Mouse (Mus musculus): ENCODE results near the gene Adat3. TPM values are rescaled to one million over a fixed set of nuclear protein-coding genes. Genes with fewer than 3 reads are reported as not detected.

Adat3 gene
- 3.1 and 3.6 TPM in 2 replicates for polyA plus RNA-seq (2012; rRNA removed)

DNA sequence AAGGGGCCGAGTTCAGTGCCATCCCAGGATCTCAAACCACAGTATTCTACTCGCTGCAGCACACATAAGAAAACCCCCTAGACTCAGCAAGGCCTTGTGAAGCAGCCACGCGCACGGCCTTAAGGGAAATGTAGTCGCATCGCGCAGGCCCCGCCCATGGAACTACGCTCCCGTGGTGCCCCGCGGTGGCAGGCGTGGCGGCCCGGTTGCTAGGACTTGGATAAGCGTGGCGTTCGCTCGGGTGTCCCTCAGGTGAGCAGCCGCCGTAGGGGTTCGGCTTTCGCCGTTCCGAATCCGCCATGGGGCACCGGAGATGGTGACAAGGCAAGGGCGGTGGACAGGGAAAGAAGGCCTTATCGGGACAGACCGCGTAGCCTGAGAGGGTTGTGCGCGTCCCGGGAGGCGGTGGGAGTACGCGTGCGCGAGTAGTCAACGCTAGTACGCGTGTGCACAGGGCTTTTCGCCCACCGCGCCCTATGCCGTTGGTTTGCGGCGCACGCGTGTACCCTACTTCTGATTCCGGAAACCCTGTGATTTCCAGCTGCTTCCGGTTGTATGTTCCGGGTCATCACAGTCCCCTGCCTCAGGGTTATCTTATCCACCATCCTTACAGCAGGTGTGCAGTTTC is at the start of gene Adat3, which contains the start of gene Scamp4:
Adat3 (plus strand) TSS at position 183 of the 628 bp plus-strand sequence.
Scamp4 (plus strand) TSS at position 175 of the 628 bp plus-strand sequence.

DNA sequence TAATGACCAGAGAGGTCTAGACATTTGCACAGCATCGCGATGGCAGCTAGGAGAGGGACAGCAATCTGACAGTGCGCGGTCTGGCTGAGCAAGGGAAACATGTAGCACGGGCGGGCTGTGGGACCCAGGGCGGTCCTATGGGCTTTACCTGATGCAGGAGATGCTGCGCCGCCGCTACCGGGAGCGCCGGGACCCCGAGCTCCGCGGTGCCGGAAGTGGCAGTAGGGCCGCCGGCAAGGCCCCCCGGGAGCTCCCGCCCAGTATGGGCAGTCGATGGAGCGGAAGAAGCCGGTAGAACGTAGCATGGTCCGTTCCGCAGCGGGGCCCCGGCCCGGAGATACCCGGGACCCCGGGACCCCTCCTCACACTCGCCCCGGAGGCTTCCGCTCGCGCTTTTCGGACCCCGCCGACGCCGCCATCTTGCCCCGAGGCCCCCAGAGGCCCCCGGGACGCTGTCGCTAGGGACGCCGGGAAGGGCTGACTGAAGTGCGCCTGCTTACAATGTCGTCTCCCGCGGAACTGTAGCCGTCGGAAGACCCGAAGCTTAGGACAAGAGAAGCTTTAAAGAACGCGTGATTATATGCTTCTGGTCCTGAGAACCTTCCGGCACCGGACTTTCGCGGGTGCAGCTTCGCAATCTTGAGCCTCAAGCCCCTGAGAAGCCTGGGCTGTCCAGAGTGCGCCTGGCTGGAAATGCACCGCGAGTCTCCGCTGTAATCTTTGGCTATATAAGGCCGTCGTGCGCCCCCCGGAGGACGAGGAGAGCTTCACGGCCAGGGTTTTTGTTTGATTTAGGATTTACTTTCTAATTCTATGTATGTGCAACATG is 41.4 kb upstream of the Adat3 start, which contains the start of gene Rexo1:
Rexo1 (minus strand) TSS at position 445 of the 829 bp plus-strand sequence.

DNA sequence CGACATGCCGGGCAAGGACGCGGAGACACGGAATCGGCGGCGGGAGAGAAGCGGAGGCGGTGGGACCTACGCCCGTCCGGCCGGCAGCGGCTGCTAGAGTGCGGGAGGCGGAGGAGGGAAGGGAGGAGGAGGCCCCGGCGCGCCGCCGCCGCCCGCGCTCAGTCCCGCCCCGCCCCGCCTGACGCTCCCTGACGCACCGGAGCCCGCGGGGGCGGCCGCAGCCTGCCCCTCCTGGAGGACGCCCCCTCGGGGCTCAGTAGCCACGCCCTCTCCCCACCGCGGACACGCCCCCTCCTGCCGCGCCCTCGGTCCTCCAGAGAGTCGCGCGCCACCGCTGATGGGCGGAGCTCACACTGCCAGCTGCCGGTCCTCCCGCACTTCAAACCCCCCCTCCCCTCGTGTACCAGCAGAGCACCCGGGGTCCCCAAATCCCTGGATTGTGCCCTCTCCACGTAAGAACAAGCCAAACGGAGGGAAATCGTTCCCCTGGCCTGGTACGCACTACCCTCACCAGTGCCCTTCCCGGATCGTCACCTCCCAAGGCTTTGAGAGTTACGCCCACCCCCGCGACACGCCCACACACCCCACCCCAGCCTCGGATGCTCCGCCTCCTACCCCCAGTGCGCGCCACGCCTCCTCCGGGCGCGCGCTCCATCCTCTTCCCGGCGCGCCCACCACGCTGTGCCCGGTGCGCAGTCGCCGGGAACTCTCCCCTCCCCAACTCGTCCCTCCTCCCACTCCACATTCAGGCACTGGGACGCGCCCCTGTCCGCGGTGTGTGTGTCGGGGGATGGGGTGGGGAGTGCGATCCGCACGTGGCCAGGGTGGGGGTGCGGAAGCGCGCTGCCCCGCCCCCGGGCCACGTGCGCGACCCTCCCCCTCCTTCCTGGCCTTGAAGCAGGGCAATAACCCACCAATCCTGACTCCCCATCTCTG is 25.2 kb upstream of the Adat3 start, which contains the start of gene Klf16:
Klf16 (minus strand) TSS at position 127 of the 936 bp plus-strand sequence.

DNA sequence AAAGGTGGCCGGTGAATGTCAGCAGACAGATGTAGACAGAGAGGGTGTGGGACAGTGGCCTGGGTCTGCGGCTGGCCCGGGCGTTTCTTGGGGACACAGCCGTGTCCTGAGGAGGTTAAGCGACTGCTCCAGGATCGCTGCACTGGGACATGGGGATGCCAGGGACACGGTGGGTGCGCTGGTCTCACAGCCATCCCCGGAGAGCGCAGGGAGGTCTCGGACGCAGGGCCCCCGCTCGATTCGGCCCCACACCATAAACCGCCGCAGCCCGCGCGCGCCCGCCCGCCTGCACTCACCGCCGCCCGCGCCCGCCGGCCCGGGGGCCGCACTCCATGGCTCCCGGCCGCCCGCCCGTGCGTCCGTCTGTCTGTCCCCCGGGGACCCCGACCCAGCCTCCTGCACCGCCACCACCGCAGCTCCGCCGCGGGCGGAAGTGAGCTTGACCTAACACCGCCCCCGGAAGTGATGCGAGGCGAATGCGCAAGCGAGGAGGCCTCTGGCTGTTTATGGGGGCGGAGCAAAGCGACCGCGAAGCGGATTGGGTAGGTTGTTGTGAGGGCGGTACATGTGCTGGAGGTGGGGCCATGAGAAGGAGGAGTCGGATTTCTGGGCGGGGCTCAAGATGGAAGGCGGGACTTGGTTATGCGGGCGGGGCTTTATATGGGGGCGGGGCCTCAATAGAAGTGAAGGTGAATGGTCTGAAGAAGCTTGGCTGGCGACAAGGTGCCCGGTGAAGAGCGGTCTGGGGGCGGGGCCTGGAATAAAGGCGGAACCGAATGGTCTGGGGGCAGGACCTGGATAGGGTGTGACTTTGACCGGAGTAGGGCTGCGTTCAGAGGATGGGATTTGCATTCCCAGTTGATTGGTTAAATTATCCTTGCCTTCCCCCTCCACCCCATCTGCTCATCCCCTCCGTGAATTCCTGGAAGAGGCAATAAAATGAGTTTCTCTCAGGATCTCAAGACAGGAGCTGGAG is 12.5 kb upstream of the Adat3 start, which contains the start of gene Abhd17a:
Abhd17a (minus strand) TSS at position 463 of the 976 bp plus-strand sequence.

DNA sequence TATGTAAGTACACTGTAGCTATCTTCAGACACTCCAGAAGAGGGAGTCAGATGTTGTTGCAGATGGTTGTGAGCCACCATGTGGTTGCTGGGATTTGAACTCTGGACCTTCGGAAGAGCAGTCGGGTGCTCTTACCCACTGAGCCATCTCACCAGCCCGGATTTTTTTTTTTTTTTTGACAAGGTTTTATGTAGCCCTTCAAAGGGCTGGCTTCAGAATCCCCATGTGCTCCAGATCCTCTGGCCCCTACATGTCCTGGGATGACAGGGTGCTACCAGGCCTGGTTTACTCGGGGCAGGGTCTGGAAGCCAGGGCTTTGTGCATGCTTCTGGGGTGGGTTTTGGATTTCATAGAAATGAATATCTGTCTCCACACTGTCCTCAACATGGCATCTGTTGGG is 3.0 kb downstream of the Adat3 start, which contains the start of gene Gm49322:
Gm49322 (plus strand) TSS at position 301 of the 400 bp plus-strand sequence.

DNA sequence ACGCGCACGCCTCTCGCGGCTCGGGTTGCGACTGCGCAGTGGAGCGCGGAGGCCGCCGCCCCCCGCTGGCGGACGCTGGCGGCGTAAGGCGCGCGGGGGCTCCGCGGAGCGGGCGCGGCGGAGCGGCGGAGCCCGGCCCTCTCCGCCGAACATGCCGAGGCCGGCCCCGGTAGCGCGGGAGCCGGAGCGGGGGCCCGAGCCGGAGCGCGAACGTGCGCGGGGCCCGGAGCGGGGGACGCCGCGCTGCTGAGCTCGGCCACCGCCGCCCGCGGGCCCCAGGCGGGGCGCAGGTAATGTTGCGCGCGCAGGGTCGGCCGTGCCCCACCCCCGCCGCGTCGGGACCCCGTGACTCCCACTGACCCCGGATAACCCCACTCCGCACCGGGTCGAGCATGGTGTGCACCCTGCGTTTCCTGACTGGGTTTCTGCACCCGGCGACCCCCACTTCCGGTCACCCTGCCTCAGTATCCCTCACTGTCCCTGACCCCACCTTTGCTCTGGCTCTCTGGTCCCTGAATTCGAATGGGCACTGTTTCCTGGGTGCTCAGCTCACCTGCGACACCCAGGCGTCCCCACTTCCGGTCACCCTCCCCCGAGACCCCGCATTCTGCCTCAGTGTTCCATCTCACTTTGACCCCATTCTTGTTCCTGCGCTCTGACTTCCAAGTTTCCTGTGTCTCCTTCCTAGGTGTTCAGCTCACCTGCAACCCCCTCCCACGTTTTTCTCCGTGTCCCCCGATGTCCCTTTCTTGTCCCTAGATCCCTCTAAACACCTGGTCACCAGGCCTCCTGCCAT is 20.2 kb downstream of the Adat3 start, which contains the start of gene Csnk1g2:
Csnk1g2 (plus strand) TSS at position 178 of the 796 bp plus-strand sequence.

DNA sequence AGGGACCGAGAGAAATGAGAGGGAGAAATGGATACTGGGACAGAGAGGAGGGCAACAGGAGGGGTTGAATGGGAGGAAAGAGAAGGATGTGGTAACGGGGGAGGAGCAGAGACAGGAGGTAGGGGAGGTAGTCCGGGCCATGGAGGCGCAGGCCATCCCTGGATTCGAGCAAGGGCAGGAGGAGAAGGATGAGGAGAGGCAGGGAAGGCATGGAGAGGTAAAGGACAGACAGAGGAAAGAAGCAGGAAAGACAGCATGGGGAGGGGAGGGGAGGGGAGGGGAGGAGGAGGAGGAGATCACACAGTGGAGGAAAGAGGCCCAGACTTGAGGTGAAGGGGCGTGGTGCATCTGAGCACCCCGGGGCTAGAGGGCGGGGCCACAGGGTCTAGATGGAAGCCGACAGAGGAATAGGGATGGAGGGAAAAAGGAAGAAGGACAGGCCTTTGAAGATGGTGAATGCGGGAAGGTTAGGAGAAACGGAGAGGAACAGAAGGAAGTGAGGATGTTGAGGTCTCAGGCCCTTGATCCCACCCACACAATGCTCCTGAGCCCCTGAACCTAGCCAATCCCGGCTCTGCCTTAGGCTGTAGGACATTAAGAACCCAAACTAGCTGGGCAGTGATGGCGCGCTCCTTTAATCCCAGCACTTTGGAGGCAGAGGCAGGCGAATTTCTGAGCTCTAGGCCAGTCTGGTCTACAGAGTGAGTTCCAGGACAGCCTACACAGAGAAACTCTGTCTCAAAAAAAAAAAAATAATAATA is 54.4 kb downstream of the Adat3 start, which contains the start of gene Btbd2:
Btbd2 (minus strand) TSS at position 209 of the 761 bp plus-strand sequence.

Other genes starting within 250 kb of the Adat3 start
- gene Plk5, start 246.4 kb upstream of the Adat3 start, polyA plus RNA-seq (2012; rRNA removed) = 0.42 and 0.46 TPM in 2 replicates
- gene Mex3d, start 215.2 kb upstream of the Adat3 start, polyA plus RNA-seq (2012; rRNA removed) = 2.4 and 2.5 TPM in 2 replicates
- gene Mbd3, start 203.3 kb upstream of the Adat3 start, polyA plus RNA-seq (2012; rRNA removed) = 54.7 and 60.4 TPM in 2 replicates
- gene Uqcr11, start 196.1 kb upstream of the Adat3 start, polyA plus RNA-seq (2012; rRNA removed) = 756 and 889 TPM in 2 replicates
- 30.8 and 34.7 TPM in 2 replicates for gene Tcf3, start 169.2 kb upstream of the Adat3 start, polyA plus RNA-seq (2012; rRNA removed)
- gene Onecut3, start 108.0 kb upstream of the Adat3 start, polyA plus RNA-seq (2012; rRNA removed) = 0.01 TPM in 2 replicates
- 0.01 TPM in 2 replicates for gene Atp8b3, start 63.8 kb upstream of the Adat3 start, polyA plus RNA-seq (2012; rRNA removed)
- gene Rexo1, start 41.3 kb upstream of the Adat3 start, polyA plus RNA-seq (2012; rRNA removed) = 14.0 and 19.7 TPM in 2 replicates
- gene Klf16, start 25.6 kb upstream of the Adat3 start, polyA plus RNA-seq (2012; rRNA removed) = 5.5 and 6.4 TPM in 2 replicates
- gene Abhd17a, start 12.5 kb upstream of the Adat3 start, polyA plus RNA-seq (2012; rRNA removed) = 39.9 and 40.7 TPM in 2 replicates
- 17.8 and 19.9 TPM in 2 replicates for gene Scamp4, start within 50 bp of the Adat3 start, polyA plus RNA-seq (2012; rRNA removed)
- gene Gm49322, start 3.1 kb downstream of the Adat3 start, polyA plus RNA-seq (2012; rRNA removed) = 0.74 and 0.80 TPM in 2 replicates
- 61.9 and 64.2 TPM in 2 replicates for gene Csnk1g2, start 20.0 kb downstream of the Adat3 start, polyA plus RNA-seq (2012; rRNA removed)
- gene Btbd2, start 54.2 kb downstream of the Adat3 start, polyA plus RNA-seq (2012; rRNA removed) = 10.7 TPM in 2 replicates
- gene Mknk2, start 75.2 kb downstream of the Adat3 start, polyA plus RNA-seq (2012; rRNA removed) = 42.1 and 45.1 TPM in 2 replicates
- gene Mob3a, start 99.1 kb downstream of the Adat3 start, polyA plus RNA-seq (2012; rRNA removed) = 12.3 and 13.5 TPM in 2 replicates
- 11.0 and 12.1 TPM in 2 replicates for gene Izumo4, start 99.3 kb downstream of the Adat3 start, polyA plus RNA-seq (2012; rRNA removed)
- 26.6 and 31.1 TPM in 2 replicates for gene Ap3d1, start 139.4 kb downstream of the Adat3 start, polyA plus RNA-seq (2012; rRNA removed)
- gene Dot1l, start 152.3 kb downstream of the Adat3 start, polyA plus RNA-seq (2012; rRNA removed) = 4.8 and 5.8 TPM in 2 replicates
- gene Sf3a2, start 195.3 kb downstream of the Adat3 start, polyA plus RNA-seq (2012; rRNA removed) = 18.1 and 20.1 TPM in 2 replicates
- 33.7 and 36.1 TPM in 2 replicates for gene Plekhj1, start 195.7 kb downstream of the Adat3 start, polyA plus RNA-seq (2012; rRNA removed)
- gene Amh, start 202.4 kb downstream of the Adat3 start, polyA plus RNA-seq (2012; rRNA removed) = 0.19 and 0.23 TPM in 2 replicates
- 0.06 and 0.07 TPM in 2 replicates for gene Jsrp1, start 210.6 kb downstream of the Adat3 start, polyA plus RNA-seq (2012; rRNA removed)
- 573 TPM in 2 replicates for gene Oaz1, start 223.8 kb downstream of the Adat3 start, polyA plus RNA-seq (2012; rRNA removed)
- gene Lingo3, start 241.2 kb downstream of the Adat3 start, polyA plus RNA-seq (2012; rRNA removed) = 0.01 TPM in 1 of 2 replicates, not detected in the other